Mouse (Mus musculus): ENCODE data around the gene Sva.

The Sva gene

GRCm38 (mm10) chr6:42038094-42038493, at the start of gene Sva:
Sva (plus strand) TSS chr6:42038394.
- no peak for DNase-seq (ENCODE audit: extremely low read depth, low read depth, low spot score)
